Mouse (Mus musculus): ENCODE data around the gene Nab1. TPM values are rescaled to one million over a fixed set of nuclear protein-coding genes. Genes with fewer than 3 reads are reported as not detected.

Gene Nab1
- total RNA-seq (2021): 10 to 100 TPM; 21.1 to 21.5 TPM
- long read RNA-seq, experiment 1, transcript Nab1-201 (8 exons, 3,874 nt): major isoform, 36 of 48 reads
- long read RNA-seq, experiment 1, partial matches to known transcripts: 0 of 48 reads
- long read RNA-seq, experiment 1, other reads (novel, unspliced or antisense): 12 of 48 reads
- long read RNA-seq, experiment 2, transcript Nab1-201 (8 exons, 3,874 nt): major isoform, 14 of 18 reads
- long read RNA-seq, experiment 2, partial matches to known transcripts: 2 of 18 reads
- long read RNA-seq, experiment 2, other reads (novel, unspliced or antisense): 2 of 18 reads

DNA sequence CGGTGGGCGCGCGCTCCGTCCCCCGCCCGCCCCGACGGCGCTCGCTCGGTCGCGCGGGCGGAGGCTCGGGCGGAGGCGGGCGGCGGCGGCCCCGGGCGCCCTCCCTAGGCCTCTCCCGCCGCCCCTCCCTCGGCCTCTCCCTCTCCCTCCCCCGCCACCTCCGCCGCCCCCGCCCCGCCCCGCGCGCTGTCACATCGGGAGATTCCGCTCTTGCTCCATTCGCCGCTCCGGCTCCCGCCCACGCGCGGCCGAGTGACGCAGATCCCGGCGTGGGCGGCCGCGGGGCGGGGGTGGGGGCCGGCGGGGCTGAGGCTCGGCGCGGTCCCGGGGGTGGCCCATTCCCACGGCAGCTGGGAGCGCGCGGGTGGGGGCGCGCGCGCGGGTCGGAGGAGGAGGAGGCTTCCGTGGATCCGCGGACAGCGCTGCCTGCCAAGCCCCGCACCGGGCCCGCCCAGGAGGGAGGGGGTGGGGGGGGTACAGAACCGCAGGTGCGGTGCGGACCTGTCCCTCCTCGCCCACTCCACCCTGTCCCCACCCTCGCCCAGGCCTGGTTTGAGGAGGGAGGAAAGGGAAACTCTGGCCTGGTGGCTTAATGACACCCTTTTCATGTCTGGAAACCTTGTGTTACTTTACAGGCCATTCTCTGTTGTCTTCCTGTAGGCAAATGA is at the start of gene Nab1:
Gene Nab1 (minus strand): TSS at position 366 of the 668 bp plus-strand sequence.
- DNase-seq: peak; percentile 82 to 88

DNA sequence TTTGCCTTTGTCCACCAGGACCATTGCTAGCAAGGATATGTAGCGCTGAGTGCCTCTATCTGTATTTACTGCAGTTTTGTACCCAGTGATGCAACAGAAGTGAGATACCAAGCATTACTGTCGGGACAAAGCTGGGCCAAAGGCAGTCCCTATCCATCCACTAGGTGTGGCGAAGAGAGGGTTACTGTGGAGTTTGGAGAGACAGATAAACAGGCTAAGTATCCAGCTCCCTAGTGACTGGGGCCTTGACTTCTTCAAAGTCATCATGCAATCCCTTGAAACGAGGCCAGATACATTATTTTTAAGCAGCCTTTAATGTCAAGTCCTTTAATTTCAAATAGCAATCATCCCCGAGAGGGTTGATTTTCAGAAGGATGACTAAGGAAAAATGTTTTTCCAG is 47.0 kb upstream of the Nab1 start:
- DNase-seq: no peak

DNA sequence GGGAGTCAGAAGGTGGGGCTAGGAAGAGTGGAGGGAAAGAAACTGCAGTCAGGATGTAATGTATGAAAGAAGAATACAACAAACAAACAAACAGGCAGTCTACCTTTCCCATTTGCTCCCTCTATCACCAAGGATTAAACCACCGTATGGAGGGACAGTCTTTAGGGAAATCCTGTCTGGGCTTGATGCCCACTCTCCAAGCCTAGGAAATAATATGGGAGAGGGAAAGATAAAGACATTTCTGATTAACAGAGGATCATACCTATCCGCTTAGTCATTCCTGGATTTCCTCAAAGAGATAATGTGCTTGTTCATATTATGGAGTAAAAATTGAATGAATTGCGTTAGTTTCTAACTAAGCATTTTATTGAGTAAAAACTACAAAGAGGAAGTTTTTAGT is 46.3 kb upstream of the Nab1 start:
- DNase-seq: no peak

DNA sequence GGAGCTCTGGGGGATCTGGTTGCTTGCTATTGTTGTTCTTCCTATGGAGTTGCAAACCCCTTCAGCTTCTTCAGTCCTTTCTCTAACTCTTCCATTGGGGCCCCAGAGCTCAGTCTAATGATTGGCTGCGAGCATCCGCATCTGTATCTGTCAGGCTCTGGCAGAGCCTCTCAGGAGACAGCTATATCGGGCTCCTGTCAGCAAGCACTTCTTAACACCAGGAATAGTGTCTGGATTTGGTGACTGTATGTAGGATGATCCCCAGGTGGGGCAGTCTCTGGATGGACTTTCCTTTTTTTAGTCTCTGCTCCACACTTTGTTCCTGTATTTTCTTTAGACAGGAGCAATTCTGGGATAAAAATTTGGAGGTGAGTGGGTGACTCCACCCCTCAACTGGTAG is 39.6 kb upstream of the Nab1 start:
- DNase-seq: peak in 1 of 2 experiments; percentile 5

DNA sequence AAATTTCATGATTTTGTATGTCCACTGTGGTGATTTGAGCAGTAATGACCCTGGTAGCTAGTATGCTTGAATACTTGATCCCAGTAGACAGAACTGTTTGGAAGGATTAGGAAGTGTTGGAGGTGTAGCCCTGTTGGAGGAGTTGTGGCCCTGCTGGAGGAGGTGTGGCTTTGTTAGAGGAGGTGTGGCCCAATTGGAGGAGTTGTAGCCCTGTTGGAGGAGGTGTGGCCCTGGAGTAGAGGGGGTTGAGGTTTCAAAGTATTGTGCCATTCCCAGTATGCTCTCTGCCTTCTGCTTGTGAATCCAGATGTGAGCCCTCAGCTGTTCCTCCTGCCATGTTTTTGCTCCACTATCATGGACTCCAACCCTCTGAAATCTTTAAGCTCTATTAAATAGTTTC is 29.5 kb upstream of the Nab1 start:
- DNase-seq: no peak

DNA sequence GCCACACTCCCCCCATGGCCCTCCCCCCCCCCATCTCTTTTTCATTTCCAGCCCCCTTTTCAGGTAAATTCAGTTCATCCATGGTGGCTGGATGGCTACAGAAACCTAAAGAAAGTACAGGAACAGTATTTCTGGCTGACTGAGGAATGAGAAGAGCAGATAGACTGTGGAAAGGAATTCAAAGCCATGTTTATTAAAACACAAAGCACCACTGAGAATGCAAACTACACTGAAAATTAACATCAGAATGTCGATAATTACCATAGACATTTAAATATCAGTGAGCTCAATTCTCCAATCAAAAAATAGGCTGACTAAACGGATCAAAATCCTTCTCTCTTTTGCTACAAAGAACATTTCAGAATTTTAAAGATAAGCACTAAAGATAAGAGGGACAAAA is 27.2 kb upstream of the Nab1 start:
- DNase-seq: no peak

DNA sequence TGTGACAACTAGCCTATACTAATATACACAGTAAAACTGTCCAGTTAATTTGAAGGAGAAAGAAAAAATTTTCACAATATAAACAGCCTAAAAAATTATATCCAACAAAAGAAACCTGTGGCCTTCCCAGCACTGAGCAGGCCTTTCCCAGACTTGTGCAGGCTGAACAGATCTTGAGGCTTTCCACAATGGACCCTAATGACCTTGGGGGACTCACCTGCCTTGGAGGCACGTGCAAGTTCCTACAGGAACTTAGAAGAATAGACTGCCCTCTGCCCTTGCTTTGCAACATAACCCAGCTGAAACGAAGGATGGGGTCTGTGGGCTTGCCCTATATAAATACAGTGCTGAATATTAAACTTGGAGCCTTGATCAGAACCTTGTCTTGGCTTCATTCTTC is 26.8 kb upstream of the Nab1 start:
- no peak for DNase-seq

DNA sequence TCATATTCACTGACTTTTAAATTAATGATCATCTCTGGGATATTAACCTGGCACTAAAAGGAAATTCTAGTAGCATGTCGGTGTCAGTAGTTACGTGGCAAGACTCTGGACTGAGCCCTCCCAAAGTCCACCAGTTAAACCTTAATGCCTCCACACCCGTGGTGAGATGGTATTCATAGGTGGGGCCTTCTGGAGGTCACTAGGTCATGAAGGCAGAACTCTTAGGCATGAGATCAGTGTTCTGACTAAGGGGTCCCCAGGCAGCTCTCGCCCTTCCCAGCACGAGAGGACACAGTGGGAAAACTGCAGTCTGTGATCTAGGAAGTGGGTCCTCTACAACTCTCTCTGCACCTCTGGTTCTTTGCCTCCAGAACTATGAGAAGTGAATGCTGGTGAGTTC is 24.2 kb upstream of the Nab1 start:
- DNase-seq: no peak

DNA sequence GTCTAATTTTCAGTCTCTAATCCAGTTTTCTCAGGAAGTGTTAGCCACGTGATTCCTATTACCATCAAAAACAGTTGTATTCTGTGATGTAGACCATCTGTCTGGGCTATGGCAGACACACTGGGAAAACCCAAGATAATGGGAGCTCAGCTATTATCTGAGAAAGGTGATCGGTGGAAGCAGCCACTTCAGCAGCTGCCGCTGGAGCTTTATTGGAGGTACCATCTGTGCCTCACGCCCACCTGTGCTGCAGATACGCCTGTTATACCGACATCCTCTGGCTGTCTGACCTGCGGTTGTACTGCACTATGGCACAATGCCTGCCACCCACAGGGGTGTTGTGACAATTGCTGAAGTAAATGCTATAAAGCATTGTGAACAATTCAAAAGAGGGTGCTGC is 23.7 kb upstream of the Nab1 start:
- DNase-seq: no peak

DNA sequence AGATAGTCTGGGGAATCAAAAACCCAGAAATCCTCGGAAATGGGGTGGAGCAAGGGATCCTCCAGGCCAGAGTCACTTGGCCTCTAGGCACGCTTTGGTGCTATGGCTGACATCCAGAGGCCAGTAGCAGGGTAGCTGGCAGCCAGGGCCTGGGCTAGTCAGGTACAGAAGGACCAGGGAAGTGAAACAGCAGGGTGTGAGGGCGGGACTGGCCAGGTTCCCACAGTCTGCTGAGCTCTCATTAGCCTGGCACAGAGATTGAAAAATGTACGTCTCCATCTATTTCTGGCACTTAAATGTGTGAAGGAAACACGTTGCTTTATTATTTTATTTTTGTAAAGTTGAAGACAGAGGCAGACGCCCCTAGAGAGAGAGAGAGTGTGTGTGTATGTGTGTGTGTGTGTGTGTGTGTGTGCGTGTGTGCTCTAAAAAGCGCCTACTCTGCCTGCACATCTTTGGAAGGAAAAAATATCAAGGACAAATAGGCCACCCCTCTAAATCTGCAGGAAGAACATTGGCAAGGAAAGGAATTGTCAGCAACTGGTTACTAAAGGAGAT is 21.0 kb upstream of the Nab1 start:
- no peak for DNase-seq

DNA sequence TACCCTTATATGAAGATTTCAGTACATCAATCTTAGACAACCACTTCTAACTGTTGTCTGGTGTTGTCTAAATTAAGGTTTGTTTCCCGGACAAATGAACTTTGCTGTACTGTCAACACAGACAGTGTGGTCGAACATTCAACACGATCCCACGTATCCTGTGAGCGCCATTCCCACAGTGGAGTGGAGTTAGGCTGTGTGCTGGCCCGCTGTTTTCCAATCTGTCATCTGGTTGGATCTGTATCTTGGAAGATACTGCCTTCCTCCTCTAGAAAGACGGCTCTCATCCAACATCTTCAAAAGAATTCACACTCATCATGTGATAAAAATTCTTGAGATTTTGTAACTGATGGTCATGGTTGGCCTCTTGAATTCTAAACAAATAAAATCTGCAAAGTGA is 19.7 kb upstream of the Nab1 start:
- DNase-seq: no peak

DNA sequence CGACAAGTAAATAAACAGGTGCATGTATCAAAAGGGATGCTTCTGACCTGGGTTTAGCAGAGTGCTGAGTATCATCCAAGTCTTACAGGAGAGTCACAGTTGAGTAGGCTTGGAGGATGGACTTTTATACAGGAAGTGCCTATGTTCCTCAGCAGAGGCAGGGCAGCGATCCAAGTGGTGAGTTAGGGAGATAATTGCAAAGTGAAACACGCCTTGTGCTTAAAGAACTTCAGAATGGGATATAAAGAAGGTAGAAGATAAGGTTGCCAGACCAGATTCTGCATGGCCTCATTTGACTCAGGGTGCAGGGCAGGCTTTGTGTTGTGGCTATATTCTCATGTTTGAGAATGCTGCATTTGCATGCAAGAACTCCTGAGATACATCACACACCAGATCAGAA is 14.8 kb upstream of the Nab1 start:
- DNase-seq: no peak

DNA sequence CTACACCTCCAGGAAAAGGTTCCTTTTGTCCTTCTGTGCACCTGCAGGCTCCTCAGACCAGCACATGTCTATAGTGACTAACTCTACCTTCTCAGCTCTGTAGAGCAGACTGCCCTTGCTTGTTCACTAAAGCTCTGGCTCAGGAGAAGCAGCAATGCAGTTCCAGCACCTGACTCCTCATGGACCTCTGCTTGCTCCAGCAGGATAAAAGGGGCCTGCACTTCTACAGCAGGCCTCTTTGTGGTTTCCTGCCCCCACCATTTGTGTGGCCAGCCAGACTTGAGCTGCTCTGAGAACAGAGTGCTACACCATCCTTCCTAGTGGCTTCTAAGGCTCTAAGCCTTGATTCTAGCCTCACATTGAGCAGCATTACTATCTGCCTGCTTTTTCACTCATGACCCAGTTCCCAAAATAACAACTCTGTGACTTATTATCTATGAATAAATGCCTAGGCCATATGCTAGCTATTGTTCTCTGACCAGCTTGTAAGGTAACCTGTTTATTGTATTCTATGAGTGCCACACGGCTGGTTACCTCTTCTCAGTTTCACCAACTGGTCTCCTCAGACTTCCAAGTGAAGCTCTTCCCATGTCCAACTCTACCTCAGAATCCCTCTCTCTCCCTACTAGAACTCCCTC is 11.4 kb upstream of the Nab1 start:
- DNase-seq: peak in 1 of 2 experiments; percentile 17

DNA sequence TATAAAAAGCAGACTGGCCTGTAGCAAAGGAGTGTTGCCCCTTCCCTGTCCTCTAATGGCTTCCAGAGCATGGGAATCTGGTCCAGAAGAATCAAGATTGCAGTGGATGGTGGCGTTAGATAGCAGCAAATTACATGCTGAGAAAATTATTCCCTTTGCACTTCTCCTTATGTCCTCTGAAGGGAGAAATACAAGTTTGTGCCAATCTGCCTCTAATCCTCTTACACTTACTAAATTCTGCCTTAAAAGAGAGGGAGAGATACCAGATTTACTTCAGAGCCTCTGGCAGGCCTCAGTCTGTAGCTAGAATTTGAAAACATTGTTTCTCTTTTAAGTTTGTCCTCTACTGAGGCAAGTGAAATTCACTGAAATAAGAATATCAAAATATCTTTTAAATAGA is 5.7 kb upstream of the Nab1 start:
- DNase-seq: no peak

DNA sequence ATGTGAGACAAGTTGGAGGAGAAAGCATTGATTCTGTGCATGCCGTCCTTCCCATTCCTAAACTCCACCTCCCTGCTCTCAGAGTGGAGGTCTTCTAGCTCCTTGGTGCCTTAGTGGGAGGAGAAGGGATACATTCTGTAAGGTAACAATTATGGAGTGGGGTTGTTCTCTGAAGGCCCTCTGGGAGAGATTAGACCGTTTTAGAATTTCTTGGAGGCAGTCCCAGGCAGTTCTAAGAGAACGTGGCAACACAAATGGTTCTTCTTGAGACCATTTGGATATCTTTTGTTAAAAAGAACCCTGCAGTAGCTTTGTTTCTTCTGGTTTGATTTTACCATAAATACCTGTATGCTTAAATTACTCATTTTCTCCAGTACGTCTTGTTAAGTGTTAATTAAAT is 1.8 kb upstream of the Nab1 start:
- DNase-seq: no peak

DNA sequence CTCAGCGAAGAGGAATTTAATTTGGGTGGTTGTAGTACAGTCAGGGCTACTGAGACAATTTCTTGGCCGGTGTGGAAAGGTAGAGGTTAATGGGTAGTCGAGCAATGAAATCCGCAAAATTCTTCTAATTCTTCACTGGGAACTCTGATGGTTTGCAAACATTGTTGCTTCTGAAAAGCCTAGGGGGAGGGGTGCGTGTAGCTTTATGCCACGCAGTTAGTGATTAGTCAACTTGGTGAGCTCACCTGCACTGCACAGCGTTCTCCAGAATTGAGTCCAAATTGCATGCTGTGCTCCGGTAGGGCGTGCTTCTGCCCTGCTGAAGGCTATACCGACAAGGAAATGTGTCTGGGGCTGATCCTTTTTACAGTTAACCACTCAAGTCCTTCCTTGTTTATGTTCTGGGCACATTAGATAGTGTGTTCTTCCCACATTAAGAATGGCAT is 1.2 kb upstream of the Nab1 start:
- no peak for DNase-seq

DNA sequence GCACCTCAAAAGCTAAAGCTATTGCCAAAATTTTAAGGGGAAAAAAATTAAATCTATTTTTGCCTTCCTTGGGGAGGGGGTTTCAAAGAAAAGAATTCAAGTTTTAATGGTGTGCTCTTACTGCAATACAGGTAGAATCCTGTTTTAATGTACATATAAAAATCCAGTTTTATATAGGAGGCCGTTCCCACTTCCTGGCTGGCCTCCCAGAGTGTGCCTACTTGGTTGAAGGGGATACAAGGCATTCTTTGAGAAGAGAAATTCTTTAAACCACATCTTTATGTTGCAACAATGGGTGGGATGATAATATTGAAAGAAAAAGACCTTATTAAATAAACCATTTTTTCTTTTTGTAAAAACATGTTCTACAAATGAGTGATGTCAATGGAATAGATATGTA is 611 bp upstream of the Nab1 start:
- no peak for DNase-seq

DNA sequence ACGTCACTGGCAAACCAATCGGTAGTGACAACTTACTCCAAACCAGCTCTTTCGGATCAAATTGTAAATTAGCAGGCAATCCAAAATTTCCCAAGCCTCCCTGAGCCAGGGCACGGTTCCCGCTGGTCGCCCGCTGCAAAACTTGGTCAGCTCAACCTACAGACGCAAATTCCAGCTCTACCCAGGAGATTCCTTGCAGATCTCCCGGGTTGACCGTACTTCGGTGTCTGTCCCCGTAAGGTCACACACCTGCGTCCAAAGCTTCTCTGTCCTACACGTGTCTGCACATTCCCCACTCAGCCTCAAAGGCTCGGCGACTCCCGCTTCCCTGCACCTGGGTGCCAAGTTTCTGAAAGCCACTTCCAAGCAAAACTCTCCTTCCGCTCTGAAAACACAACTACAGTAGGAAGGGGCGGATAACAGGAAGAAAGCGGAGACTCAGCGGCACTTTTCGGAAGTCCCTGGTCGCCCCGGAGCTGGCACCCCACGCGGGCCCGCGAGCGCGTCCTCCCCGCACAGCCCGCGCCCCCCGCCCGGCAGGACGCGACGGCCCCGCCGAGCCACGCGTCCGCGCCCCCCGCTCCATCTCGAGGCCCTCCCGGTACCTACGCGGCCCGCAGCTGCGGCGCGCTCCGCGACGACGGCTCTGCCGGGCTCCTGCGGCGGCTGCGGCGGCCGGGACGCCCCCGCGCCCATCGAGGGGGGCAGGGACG is 722 bp downstream of the Nab1 start:
- DNase-seq: peak; percentile 67 to 80

DNA sequence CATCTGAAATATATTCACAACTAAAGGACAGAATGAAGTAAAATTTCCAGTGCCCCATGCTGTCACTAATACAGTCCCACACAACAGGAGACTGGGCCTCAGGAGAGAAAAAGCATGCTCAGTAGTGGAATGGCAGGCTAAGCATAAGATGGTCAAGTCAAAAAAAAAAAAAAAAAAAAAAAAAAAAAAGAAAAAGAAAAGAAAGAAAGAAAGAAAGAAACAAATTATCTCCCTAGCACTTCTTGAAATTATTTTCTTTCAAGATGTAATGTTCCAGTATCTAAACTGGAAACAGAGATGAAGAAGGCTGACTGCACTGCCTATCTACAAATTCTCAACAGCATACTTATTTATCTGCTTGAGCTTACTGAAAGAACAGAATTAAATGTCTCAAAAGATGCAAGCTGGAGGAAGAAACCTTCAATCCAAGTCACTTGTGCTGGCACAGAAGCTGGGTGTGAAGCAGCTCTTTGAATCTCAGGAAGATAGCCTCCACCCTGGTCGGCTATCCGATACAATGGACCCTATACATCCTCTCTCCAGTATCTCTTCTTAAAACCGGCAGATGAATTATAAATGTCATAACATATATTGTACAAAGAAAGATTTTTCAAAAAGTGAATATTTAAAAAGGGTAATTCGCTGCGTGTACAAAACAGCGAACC is 1.6 kb downstream of the Nab1 start:
- DNase-seq: no peak

DNA sequence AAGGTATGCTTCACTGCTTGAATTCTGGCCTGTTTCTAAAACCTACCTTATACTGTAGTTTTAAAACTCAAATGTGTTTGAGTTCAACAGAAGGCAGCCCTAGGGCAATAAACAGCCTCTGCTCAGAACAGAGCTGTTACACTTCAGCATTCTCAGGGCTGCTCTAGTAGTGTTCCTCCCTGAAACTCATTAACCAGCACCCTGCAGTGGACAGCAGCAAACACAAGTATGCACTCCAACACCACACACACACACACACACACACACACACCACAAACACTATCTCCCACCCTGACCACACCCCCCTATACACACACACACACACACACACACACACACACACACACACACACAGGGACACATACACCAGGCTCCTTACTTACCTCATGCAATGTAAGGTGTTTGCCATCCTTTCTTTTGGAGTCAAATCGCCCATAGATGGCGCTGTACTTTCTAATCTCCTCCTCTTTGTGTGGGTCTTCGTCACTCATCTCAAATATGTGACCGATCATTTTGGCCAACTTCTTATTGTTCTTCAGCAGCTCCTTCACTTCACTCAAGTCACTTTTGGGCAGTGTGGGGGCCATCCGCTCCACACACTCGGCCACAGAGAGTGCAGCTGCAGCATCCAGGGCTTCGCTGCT is 10.8 kb downstream of the Nab1 start:
- DNase-seq: no peak

DNA sequence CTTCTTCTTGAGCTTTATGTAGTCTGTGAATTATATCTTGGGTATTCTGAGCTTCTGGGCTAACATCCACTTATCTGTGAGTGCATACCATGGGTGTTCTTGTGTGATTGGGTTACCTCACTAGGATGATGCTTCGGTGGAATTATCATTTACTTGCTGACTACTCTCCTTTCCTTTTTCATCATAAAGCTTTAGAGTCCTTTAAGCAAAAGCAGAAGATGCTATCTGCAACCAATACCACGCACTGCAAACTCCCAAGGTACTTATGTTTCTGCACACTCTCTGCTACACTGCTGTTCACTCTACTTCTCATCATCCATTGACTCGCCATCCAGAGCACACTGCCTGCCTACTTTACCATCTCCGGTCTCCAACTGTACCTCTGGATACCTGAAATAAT is 15.5 kb downstream of the Nab1 start:
- no peak for DNase-seq

DNA sequence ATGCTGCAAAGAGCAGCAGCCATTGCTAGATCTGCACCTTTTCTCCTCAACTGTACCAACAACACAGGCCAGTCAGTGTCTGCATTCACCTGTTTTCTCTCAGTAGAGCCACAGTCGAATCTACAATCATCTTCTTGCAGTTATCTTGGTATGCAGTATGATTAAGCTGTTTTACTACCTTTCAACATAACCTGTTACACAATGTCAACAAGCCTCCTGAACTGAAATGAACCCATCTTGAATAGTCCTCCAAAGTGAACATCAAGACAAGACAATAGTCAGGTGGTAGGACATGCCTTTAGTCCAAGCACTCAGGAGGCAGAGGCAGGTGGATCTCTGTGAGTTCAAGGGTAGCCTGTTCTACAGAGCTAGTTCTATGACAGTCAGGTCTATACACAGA is 26.2 kb downstream of the Nab1 start:
- no peak for DNase-seq
